ENCODE assay signal across 22 mouse cellular contexts in the genomic region with DNA sequence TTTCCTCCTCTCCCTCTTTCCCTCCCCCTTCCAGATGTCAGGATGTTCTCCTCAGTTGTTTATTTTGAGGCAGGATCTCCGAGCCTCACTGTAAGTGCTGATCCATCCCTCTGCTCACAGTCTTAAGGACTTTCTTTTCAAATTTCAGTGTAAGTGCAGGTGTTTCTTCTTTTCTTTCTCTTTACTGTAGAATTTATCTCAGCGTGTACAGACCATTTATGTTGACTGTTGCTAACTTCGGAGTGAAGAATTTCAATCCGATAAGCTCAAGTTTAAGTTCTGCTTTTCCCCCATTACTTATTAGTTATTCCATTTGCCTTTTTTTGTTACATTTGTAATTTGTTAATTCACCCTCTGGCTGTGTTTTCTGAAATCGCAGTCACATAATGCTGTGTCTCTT.
"Had no signal": no experiment of that assay in that cellular context is flagged by ENCODE, and none has a peak within 500 bp of the region (broad histone marks: within the 10 kb centered on the region; RNA-seq: fewer than 3 reads in every experiment).

No protein-coding gene starts in this region.

- H3K27ac ChIP-seq: kidney, postnatal 0 days; limb, embryonic 12.5 days; limb, embryonic 15.5 days; liver, embryonic 14.5 days; midbrain, embryonic 10.5 days; midbrain, embryonic 13.5 days; neural tube, embryonic 13.5 days; stomach, postnatal 0 days had no signal

- H3K4me3 ChIP-seq: limb, embryonic 12.5 days; limb, embryonic 15.5 days; megakaryocyte, embryonic 14.5 days; midbrain, embryonic 10.5 days; midbrain, embryonic 13.5 days; myocyte; neural tube, embryonic 13.5 days had no signal

- H3K9ac ChIP-seq: limb, embryonic 12.5 days; limb, embryonic 15.5 days; liver, embryonic 14.5 days; lung, embryonic 14.5 days; midbrain, embryonic 13.5 days; neural tube, embryonic 13.5 days had no signal

- DNase-seq: kidney, adult 2 months; kidney, postnatal 25 days; left cerebral cortex, postnatal 4 days; liver, postnatal 0 days; lung, embryonic 14.5 days; retina, postnatal 1 day; right cerebral cortex, postnatal 25 days; spleen, adult 18-20 months; thymus, postnatal 36 days had no signal

- H3K4me1 ChIP-seq: limb, embryonic 15.5 days had no signal

- H3K9me3 ChIP-seq: megakaryocyte, embryonic 14.5 days had no signal

- ATAC-seq: liver, postnatal 0 days; lung, postnatal 0 days; midbrain, embryonic 13.5 days; midbrain, embryonic 16.5 days had no signal

- H3K36me3 ChIP-seq: midbrain, embryonic 13.5 days had no signal

- H3K4me2 ChIP-seq: limb, embryonic 12.5 days; limb, embryonic 15.5 days; liver, embryonic 11.5 days; lung, embryonic 14.5 days; midbrain, embryonic 13.5 days; neural tube, embryonic 13.5 days had no signal

- H3K27me3 ChIP-seq: limb, embryonic 12.5 days; limb, embryonic 15.5 days; midbrain, embryonic 13.5 days; neural tube, embryonic 13.5 days had no signal
